Mouse (Mus musculus): Measurements from ENCODE around the gene Rcan3.

GRCm38 (mm10) chr4:135370372-135370771, 63.3 kb downstream of the Rcan3 start:
- no peak for TF ChIP-seq CTCF (IDR thresholded peaks at IDR 0.05)
- TF ChIP-seq POLR2A (IDR thresholded peaks at IDR 0.05; ENCODE audit: insufficient read depth, low read depth, low read length) = no peak

Data from heart, adult 2 months (tissue).